Mouse (Mus musculus) kidney, postnatal 4 days (tissue): Measurements from ENCODE around the gene BC024978.

Experiments
- DNase-seq, 2 experiments: peaks; one replicate each; pipeline ENCODE4 v3.0.0; 2021; ENCODE audit warnings: mixed read lengths in 2 of 2

Gene BC024978

GRCm38 (mm10) chr7:27259771-27260170 lies 64.2 kb downstream of the BC024978 start:
- DNase-seq, result peak; percentile 17 to 25
